Mouse (Mus musculus) midbrain, embryonic 14.5 days (tissue): Measurements from ENCODE around the gene Prr18. TPM values are rescaled to one million over a fixed set of nuclear protein-coding genes. Genes with fewer than 3 reads are reported as not detected.
"Not testable (repeated sequence)": the region's sequence is repeated elsewhere in the genome, so short reads cannot be mapped to it uniquely, and the experiment has no call there.

Source experiments
- ATAC-seq: fragments of 200-750 bp; cut with Nextera tagmentation; 2 replicates; pipeline ENCODE4 v1.8.0; 2017; ENCODE audit warnings: moderate number of reproducible peaks, moderate library complexity; ENCODE audit not compliant: low FRiP score, low TSS enrichment
- DNase-seq: peaks from one replicate; pipeline ENCODE4 v3.0.0-alpha.2; 2015
- H3K27ac ChIP-seq: fragments of 300-500 bp; sonication (generic); replicated peaks from 2 replicates; pipeline ENCODE4 v1.5.1; 2014; ENCODE audit warnings: mild to moderate bottlenecking, low read depth, low read length, moderate library complexity
- H3K27me3 ChIP-seq: fragments of 300-500 bp; sonication (generic); 2 replicates; pipeline ENCODE4 v1.6.1; 2014; ENCODE audit warnings: low read length, control low read depth, mixed read lengths; ENCODE audit not compliant: control insufficient read depth, insufficient read depth
- H3K36me3 ChIP-seq: fragments of 300-500 bp; sonication (generic); 2 replicates; pipeline ENCODE4 v1.6.1; 2014; ENCODE audit warnings: low read length, control low read depth; ENCODE audit not compliant: control insufficient read depth, insufficient read depth
- H3K4me1 ChIP-seq: fragments of 300-500 bp; sonication (generic); 2 replicates; pipeline ENCODE4 v1.6.1; 2014; ENCODE audit warnings: mild to moderate bottlenecking, antibody characterized with exemption, low read length, control low read depth; ENCODE audit not compliant: control insufficient read depth, insufficient read depth
- H3K4me2 ChIP-seq: fragments of 300-500 bp; sonication (generic); 2 replicates; pipeline ENCODE4 v1.6.1; 2014; ENCODE audit warnings: mild to moderate bottlenecking, low read length, moderate library complexity
- H3K4me3 ChIP-seq: fragments of 300-500 bp; sonication (generic); replicated peaks from 2 replicates; pipeline ENCODE4 v1.5.1; 2014; ENCODE audit warnings: low read depth, low read length
- H3K9ac ChIP-seq: fragments of 300-500 bp; sonication (generic); replicated peaks from 2 replicates; pipeline ENCODE4 v1.6.1; 2014; ENCODE audit warnings: mild to moderate bottlenecking, low read length, moderate library complexity
- H3K9me3 ChIP-seq: fragments of 300-500 bp; sonication (generic); 2 replicates; pipeline ENCODE4 v1.6.1; 2016; ENCODE audit warnings: low read length, control low read depth, mixed read lengths; ENCODE audit not compliant: control insufficient read depth
- WGBS: fragments of 180-500 bp; shearing (Covaris S2); extraction: QIAGEN DNeasy Blood & Tissue Kit; methylation state at CpG from one replicate; pipeline ENCODE4 v1.1.7; 2014; 5-methylcytosine and 5-hydroxymethylcytosine counted together
- polyA plus RNA-seq: library from polyadenylated mRNA; unstranded; fragments of >200 nt; fragmentation: Nextera tagmentation; extraction: Ambion mirVana; gene quantifications from 2 replicates; pipeline ENCODE4 v1.2.1, GENCODE M21; 2014

The Prr18 gene
- polyA plus RNA-seq, 1 experiment from 2014 or later = 18.3 TPM

- Histone ChIP-seq H3K4me2 (no peak overlapping the region), H3K9ac (no peak overlapping the region), H3K4me1 (no peaks in the 10 kb centered on the region), H3K36me3 (peaks cover 11% of the 10 kb centered on the region; the same call in 1 of the 2 replicates), H3K4me3 (no peak overlapping the region), H3K27me3 (no peaks in the 10 kb centered on the region), H3K27ac (no peak overlapping the region), H3K9me3 (no peaks in the 10 kb centered on the region)
- no peak for DNase-seq
- no peak for ATAC-seq
- WGBS = 80% methylated on average over 7 of the region's 7 CpGs
Measured at GRCm38 (mm10) chr17:8302772-8303438, 34.4 kb upstream of the Prr18 start.

DNA sequence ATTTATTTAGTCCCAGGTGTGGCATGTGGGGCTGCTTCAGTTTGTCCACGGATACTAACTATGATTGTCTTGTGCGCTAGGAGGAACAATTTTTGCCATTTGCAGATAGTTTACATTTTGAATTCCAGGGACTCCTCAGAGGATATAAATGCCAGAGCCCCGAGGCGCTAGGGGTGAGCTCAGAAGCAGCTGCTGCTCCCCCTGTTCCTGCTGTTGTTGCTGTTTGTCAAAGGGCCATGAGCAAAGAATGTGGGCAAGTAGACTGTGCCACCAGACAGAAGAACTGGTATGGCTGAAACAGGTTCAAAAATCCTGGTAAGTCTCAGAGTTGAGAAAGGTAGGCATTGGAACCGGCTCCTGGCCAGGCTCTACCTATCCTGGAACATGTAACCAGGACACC, 33.6 kb upstream of the Prr18 start:
- H3K27ac ChIP-seq = no peak overlapping the region
- no peak for DNase-seq
- WGBS = 76% methylated on average over 5 of the region's 5 CpGs
- ATAC-seq = no peak
- H3K9me3 ChIP-seq = no peaks in the 10 kb centered on the region
- no peak overlapping the region for H3K4me2 ChIP-seq
- no peak overlapping the region for H3K4me3 ChIP-seq
- no peaks in the 10 kb centered on the region for H3K4me1 ChIP-seq
- 0 out of 2 replicates have a peak, but pooled peaks cover 4% of the 10 kb centered on the region for H3K36me3 ChIP-seq
- no peaks in the 10 kb centered on the region for H3K27me3 ChIP-seq
- no peak overlapping the region for H3K9ac ChIP-seq

DNA sequence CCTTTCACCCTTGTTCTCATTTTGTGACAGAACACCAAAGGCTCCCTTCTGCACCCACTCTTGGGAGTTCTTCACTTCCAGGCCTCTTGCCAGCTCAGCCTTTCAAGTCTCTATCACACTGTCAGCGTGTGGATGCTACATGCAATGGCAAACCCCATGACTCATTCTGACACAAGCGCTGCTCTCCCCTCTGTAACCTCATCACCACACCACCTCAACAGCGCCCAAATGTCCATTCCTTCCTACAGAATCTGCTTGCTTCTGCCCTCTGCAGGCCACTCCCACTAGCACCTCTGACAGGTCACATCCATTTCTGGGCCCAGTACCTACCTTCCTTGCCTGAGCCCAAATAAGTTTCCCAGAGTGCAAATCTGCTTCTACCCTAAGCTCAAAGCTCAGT, 31.5 kb upstream of the Prr18 start:
- ATAC-seq (no peak), DNase-seq (no peak)
- H3K4me3 ChIP-seq = no peak overlapping the region
- H3K9ac ChIP-seq = no peak overlapping the region
- no peak overlapping the region for H3K4me2 ChIP-seq
- H3K36me3 ChIP-seq = no peaks in the 10 kb centered on the region
- 27% methylated on average over 3 of the region's 3 CpGs for WGBS
- no peak overlapping the region for H3K27ac ChIP-seq
- H3K9me3 ChIP-seq = no peaks in the 10 kb centered on the region
- H3K27me3 ChIP-seq = no peaks in the 10 kb centered on the region
- H3K4me1 ChIP-seq = no peaks in the 10 kb centered on the region

GRCm38 (mm10) chr17:8310838-8311614, 26.2 kb upstream of the Prr18 start, which contains the start of gene Sft2d1:
Gene Sft2d1 (plus strand): TSS chr17:8311102.
- peak within 1 kb of the TSS; percentile 72 for H3K4me3 ChIP-seq
- under 1% methylated on average over 52 of the region's 54 CpGs for WGBS
- H3K4me2 ChIP-seq = peak within 1 kb of the TSS; percentile 73
- peaks cover 14% of the 10 kb centered on the region for H3K4me1 ChIP-seq
- no peaks in the 10 kb centered on the region for H3K27me3 ChIP-seq
- peak within 1 kb of the TSS; percentile 76 for H3K9ac ChIP-seq
- peak; percentile 93 for ATAC-seq
- no peaks in the 10 kb centered on the region for H3K36me3 ChIP-seq
- no peaks in the 10 kb centered on the region for H3K9me3 ChIP-seq
- peak within 1 kb of the TSS; percentile 88 for H3K27ac ChIP-seq
- DNase-seq = peak; percentile 98

GRCm38 (mm10) chr17:8311751-8312150, 25.5 kb upstream of the Prr18 start:
- H3K27me3 ChIP-seq = no peaks in the 10 kb centered on the region
- WGBS = 53% methylated on average over 3 of the region's 3 CpGs
- H3K4me2 ChIP-seq = peak overlapping the region; percentile 73
- H3K9me3 ChIP-seq = no peaks in the 10 kb centered on the region
- peaks cover 14% of the 10 kb centered on the region for H3K4me1 ChIP-seq
- peak overlapping the region; percentile 65 for H3K9ac ChIP-seq
- no peak for DNase-seq
- H3K27ac ChIP-seq = 0 out of 2 replicates have a peak overlapping the region, but pooled peaks have one; percentile 88
- peak overlapping the region; percentile 72 for H3K4me3 ChIP-seq
- H3K36me3 ChIP-seq = no peaks in the 10 kb centered on the region
- ATAC-seq = no peak

- ATAC-seq = no peak
- Histone ChIP-seq H3K9ac (no peak overlapping the region), H3K4me3 (no peak overlapping the region), H3K36me3 (no peaks in the 10 kb centered on the region), H3K27ac (no peak overlapping the region), H3K4me2 (no peak overlapping the region), H3K27me3 (no peaks in the 10 kb centered on the region), H3K4me1 (peaks cover 14% of the 10 kb centered on the region), H3K9me3 (no peaks in the 10 kb centered on the region)
- WGBS = 88% methylated on average over 3 of the region's 3 CpGs
- DNase-seq = no peak
Measured at GRCm38 (mm10) chr17:8313976-8314375, 23.3 kb upstream of the Prr18 start.

GRCm38 (mm10) chr17:8316251-8316650, 21.0 kb upstream of the Prr18 start:
- DNase-seq (peak; percentile 42), ATAC-seq (no peak)
- 96% methylated on average over 1 of the region's 1 CpGs for WGBS

GRCm38 (mm10) chr17:8326877-8327276, 10.4 kb upstream of the Prr18 start:
- not testable (repeated sequence) for H3K4me3 ChIP-seq, H3K27me3 ChIP-seq, DNase-seq, H3K27ac ChIP-seq, ATAC-seq, H3K9ac ChIP-seq, H3K4me1 ChIP-seq, H3K4me2 ChIP-seq, H3K9me3 ChIP-seq
- WGBS = 71% methylated on average over 10 of the region's 11 CpGs
- H3K36me3 ChIP-seq = peaks cover 46% of the 10 kb centered on the region

More at GRCm38 (mm10) chr17:8316251-8316650, 21.0 kb upstream of the Prr18 start:
- Histone ChIP-seq H3K9ac (no peak overlapping the region), H3K9me3 (no peaks in the 10 kb centered on the region), H3K27me3 (no peaks in the 10 kb centered on the region), H3K27ac (no peak overlapping the region), H3K4me3 (no peak overlapping the region), H3K36me3 (peaks cover 10% of the 10 kb centered on the region; the same call in 1 of the 2 replicates), H3K4me1 (peaks cover 14% of the 10 kb centered on the region), H3K4me2 (no peak overlapping the region)
